Mouse (Mus musculus): ENCODE measurements at regions not wholly inside any gene's neighbourhood (a gene's known extent, or its start where the extent isn't known, plus 50 kb on each side); places are given as distances from the start of the nearest gene placed in this dataset.

- Histone ChIP-seq H3K4me3 (ENCODE audit: low read depth, low read length) (peak overlapping the region; percentile 53), H3K4me1 (ENCODE audit: insufficient read depth, low read length) (peaks cover 6% of the 10 kb centered on the region; the same call in 1 of the 2 replicates), H3K27ac (ENCODE audit: low read depth, low read length) (peak overlapping the region; percentile 94), H3K36me3 (ENCODE audit: insufficient read depth, low read length) (no peaks in the 10 kb centered on the region), H3K4me2 (ENCODE audit: low read depth, low read length, poor library complexity, severe bottlenecking) (peak overlapping the region; percentile 47), H3K9me3 (ENCODE audit: low read length) (no peaks in the 10 kb centered on the region), H3K27me3 (ENCODE audit: insufficient read depth, low read length) (no peaks in the 10 kb centered on the region), H3K9ac (replicated peaks; ENCODE audit: low read length, poor library complexity, severe bottlenecking) (no peak overlapping the region; the same call in 1 of the 2 replicates)
- no peak for ATAC-seq (ENCODE audit: low FRiP score)
- no peak for TF ChIP-seq CTCF (IDR thresholded peaks at IDR 0.05)
- WGBS = 36% methylated on average over 2 of the region's 2 CpGs
- no peak for DNase-seq (ENCODE audit: low spot score)
Observed at GRCm38 (mm10) chr10:92166057-92166456, 556.2 kb downstream of the Nedd1 start.

- DNase-seq (ENCODE audit: low spot score) = peak; percentile 74
- H3K36me3 ChIP-seq (ENCODE audit: insufficient read depth, low read length) = no peaks in the 10 kb centered on the region
- H3K27me3 ChIP-seq (ENCODE audit: insufficient read depth, low read length) = no peaks in the 10 kb centered on the region
- H3K4me3 ChIP-seq (ENCODE audit: low read depth, low read length) = peak overlapping the region; percentile 53
- 4% methylated on average over 5 of the region's 5 CpGs for WGBS
- H3K9me3 ChIP-seq (ENCODE audit: low read length) = no peaks in the 10 kb centered on the region
- H3K4me2 ChIP-seq (ENCODE audit: low read depth, low read length, poor library complexity, severe bottlenecking) = peak overlapping the region; percentile 47
- peak overlapping the region; percentile 78 for H3K9ac ChIP-seq (replicated peaks; ENCODE audit: low read length, poor library complexity, severe bottlenecking)
- H3K4me1 ChIP-seq (ENCODE audit: insufficient read depth, low read length) = 0 out of 2 replicates have a peak, but pooled peaks cover 3% of the 10 kb centered on the region
- H3K27ac ChIP-seq (ENCODE audit: low read depth, low read length) = peak overlapping the region; percentile 94
- TF ChIP-seq CTCF (IDR thresholded peaks at IDR 0.05) = no peak
- peak; percentile 78 for ATAC-seq (ENCODE audit: low FRiP score)
Observed at GRCm38 (mm10) chr10:92164991-92165390, 557.2 kb downstream of the Nedd1 start.

- TF ChIP-seq CTCF (IDR thresholded peaks at IDR 0.05) = no peak
- peak; percentile 42; the same call in 1 of the 2 replicates for ATAC-seq (ENCODE audit: low FRiP score)
- 0 out of 2 replicates have a peak, but pooled peaks cover 3% of the 10 kb centered on the region for H3K4me1 ChIP-seq (ENCODE audit: insufficient read depth, low read length)
- H3K36me3 ChIP-seq (ENCODE audit: insufficient read depth, low read length) = no peaks in the 10 kb centered on the region
- WGBS = 9% methylated on average over 3 of the region's 3 CpGs
- no peaks in the 10 kb centered on the region for H3K27me3 ChIP-seq (ENCODE audit: insufficient read depth, low read length)
- H3K4me3 ChIP-seq (ENCODE audit: low read depth, low read length) = peak overlapping the region; percentile 53
- peak overlapping the region; percentile 47 for H3K4me2 ChIP-seq (ENCODE audit: low read depth, low read length, poor library complexity, severe bottlenecking)
- peak overlapping the region; percentile 78 for H3K9ac ChIP-seq (replicated peaks; ENCODE audit: low read length, poor library complexity, severe bottlenecking)
- H3K27ac ChIP-seq (ENCODE audit: low read depth, low read length) = peak overlapping the region; percentile 94
- no peak for DNase-seq (ENCODE audit: low spot score)
- no peaks in the 10 kb centered on the region for H3K9me3 ChIP-seq (ENCODE audit: low read length)
Observed at GRCm38 (mm10) chr10:92164648-92164960, 557.6 kb downstream of the Nedd1 start.

DNA sequence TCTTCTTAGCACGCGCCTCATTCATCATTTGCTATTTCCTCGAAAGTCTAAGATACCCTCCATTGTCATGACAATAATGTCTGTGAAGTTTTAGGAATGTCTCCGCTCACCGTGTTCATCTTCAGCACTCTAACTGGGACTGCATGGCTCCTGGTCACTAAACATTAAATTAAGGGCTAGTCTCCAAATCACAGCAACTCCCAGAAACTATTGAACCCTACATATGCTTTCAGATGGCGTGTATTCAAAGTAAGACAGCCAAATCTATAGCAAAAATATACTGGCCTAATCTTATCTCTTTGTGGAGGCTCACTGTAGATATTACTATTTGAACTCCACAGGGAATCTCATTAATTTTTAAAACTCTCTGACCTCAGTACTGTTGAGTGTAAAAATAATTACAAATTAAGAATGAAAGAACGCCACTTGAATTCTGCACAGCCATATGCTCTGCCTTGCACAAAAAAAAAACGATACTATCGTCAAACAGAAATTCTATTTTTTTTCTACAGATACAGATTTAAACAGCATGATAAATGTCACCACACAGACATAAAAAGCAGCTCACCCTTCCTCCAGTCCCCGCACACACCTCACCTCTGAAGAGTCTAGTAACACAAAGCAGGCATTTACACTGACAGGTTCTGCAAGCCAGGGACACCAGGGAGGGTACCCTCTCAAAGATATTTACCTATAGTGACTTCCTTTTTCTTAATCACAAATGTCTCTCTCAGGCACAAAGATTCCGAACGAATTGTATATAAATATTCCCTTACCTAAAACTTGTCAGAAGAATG lies 558.2 kb downstream of the Nedd1 start:
- ATAC-seq (ENCODE audit: low FRiP score) (no peak), DNase-seq (ENCODE audit: low spot score) (no peak)
- H3K27ac ChIP-seq (ENCODE audit: low read depth, low read length) = peak overlapping the region; percentile 94
- no peaks in the 10 kb centered on the region for H3K36me3 ChIP-seq (ENCODE audit: insufficient read depth, low read length)
- H3K4me2 ChIP-seq (ENCODE audit: low read depth, low read length, poor library complexity, severe bottlenecking) = peak overlapping the region; percentile 47
- H3K9ac ChIP-seq (replicated peaks; ENCODE audit: low read length, poor library complexity, severe bottlenecking) = peak overlapping the region; percentile 78
- WGBS = 16% methylated on average over 12 of the region's 12 CpGs
- no peaks in the 10 kb centered on the region for H3K9me3 ChIP-seq (ENCODE audit: low read length)
- peak overlapping the region; percentile 53 for H3K4me3 ChIP-seq (ENCODE audit: low read depth, low read length)
- no peak for TF ChIP-seq CTCF (IDR thresholded peaks at IDR 0.05)
- H3K27me3 ChIP-seq (ENCODE audit: insufficient read depth, low read length) = no peaks in the 10 kb centered on the region
- H3K4me1 ChIP-seq (ENCODE audit: insufficient read depth, low read length) = 0 out of 2 replicates have a peak, but pooled peaks cover 3% of the 10 kb centered on the region

GRCm38 (mm10) chr10:92163071-92163504 lies 559.1 kb downstream of the Nedd1 start:
- DNase-seq (ENCODE audit: low spot score) = peak; percentile 53
- Histone ChIP-seq H3K4me1 (ENCODE audit: insufficient read depth, low read length) (0 out of 2 replicates have a peak, but pooled peaks cover 3% of the 10 kb centered on the region), H3K9me3 (ENCODE audit: low read length) (no peaks in the 10 kb centered on the region), H3K27me3 (ENCODE audit: insufficient read depth, low read length) (no peaks in the 10 kb centered on the region), H3K4me3 (ENCODE audit: low read depth, low read length) (peak overlapping the region; percentile 53), H3K27ac (ENCODE audit: low read depth, low read length) (peak overlapping the region; percentile 94), H3K36me3 (ENCODE audit: insufficient read depth, low read length) (no peaks in the 10 kb centered on the region), H3K9ac (replicated peaks; ENCODE audit: low read length, poor library complexity, severe bottlenecking) (peak overlapping the region; percentile 78), H3K4me2 (ENCODE audit: low read depth, low read length, poor library complexity, severe bottlenecking) (peak overlapping the region; percentile 47)
- whole genome bisulfite sequencing = 3% methylated on average over 7 of the region's 7 CpGs
- no peak for TF ChIP-seq CTCF (IDR thresholded peaks at IDR 0.05)
- no peak for ATAC-seq (ENCODE audit: low FRiP score)

DNA sequence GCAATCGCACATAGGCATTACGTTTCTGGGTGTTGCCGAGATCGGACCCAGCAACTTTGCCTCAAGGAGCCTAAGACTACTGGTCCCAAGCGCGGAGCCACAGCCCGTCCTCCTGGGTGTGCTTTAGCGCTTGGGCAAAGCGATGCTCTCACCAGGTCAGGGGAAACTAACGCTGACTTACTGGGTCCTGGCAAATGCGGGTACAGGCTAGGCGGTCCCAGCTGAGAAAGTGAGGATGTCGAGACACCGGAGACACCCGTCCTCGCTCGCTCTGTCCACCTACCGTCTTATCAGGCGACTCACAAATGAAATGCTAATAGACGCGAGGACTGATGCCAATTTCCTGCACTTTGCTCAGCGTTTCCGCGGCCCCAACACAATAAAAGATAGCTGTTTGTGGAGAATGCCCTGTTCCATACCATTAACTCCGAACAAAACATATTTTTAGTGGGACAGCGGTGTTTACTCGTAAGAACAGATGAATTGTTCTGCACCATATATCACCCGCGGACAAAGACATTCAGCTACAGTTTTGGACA lies 559.7 kb downstream of the Nedd1 start:
- Histone ChIP-seq H3K4me1 (ENCODE audit: insufficient read depth, low read length) (0 out of 2 replicates have a peak, but pooled peaks cover under 1% of the 10 kb centered on the region), H3K4me2 (ENCODE audit: low read depth, low read length, poor library complexity, severe bottlenecking) (peak overlapping the region; percentile 47), H3K36me3 (ENCODE audit: insufficient read depth, low read length) (no peaks in the 10 kb centered on the region), H3K4me3 (ENCODE audit: low read depth, low read length) (peak overlapping the region; percentile 53), H3K27me3 (ENCODE audit: insufficient read depth, low read length) (no peaks in the 10 kb centered on the region), H3K9me3 (ENCODE audit: low read length) (no peaks in the 10 kb centered on the region), H3K27ac (ENCODE audit: low read depth, low read length) (peak overlapping the region; percentile 94), H3K9ac (replicated peaks; ENCODE audit: low read length, poor library complexity, severe bottlenecking) (peak overlapping the region; percentile 78)
- WGBS = under 1% methylated on average over 29 of the region's 29 CpGs
- no peak for TF ChIP-seq CTCF (IDR thresholded peaks at IDR 0.05)
- ATAC-seq (ENCODE audit: low FRiP score) (peak; percentile 20; the same call in 1 of the 2 replicates), DNase-seq (ENCODE audit: low spot score) (peak; percentile 66)

Data from midbrain, postnatal 0 days (tissue).